Mouse (Mus musculus) heart, postnatal 10 days (tissue): ENCODE results near the gene Serpina7. TPM values are rescaled to one million over a fixed set of nuclear protein-coding genes. Genes with fewer than 3 reads are reported as not detected.
A peak's percentile ranks its signal among the peaks of the same experiment; 100 is the strongest.

Experiments used
- DNase-seq, 2 experiments: peaks; one replicate each; pipeline ENCODE4 v3.0.0; 2021
- intact Hi-C: fragments of 180-260 bp; cut with DNase I; formaldehyde crosslinking; loops from one replicate; pipeline ENCODE4 v1.15.1; 2025
- total RNA-seq, 2 experiments: library from RNA; stranded (reverse); gene quantifications; 2 replicates each; pipeline ENCODE4 v1.2.3; 2021

The Serpina7 gene
- total RNA-seq = not detected

DNA sequence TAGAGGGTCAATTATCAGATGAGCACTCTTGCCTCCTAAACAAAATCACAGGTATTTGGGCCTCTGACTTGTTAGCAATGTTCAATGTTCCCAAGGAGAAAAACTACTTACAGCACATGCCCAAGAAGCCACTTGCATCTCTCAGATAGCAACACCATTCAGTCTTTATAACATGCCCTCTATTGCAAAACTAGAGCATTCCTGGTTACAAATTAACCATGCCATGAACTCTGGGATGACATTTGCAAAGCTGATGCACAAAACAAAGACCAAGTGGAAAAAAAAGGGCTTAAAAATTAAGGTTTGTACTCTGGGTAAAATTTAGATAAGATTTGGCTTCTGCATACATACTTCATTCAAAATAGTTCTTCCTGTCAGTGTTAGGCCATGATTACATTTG, at the start of gene Serpina7:
TSS of gene Serpina7 (minus strand) at position 160 of the 400 bp plus-strand sequence.
- intact Hi-C loops = no loop called here
- DNase-seq = no peak

DNA sequence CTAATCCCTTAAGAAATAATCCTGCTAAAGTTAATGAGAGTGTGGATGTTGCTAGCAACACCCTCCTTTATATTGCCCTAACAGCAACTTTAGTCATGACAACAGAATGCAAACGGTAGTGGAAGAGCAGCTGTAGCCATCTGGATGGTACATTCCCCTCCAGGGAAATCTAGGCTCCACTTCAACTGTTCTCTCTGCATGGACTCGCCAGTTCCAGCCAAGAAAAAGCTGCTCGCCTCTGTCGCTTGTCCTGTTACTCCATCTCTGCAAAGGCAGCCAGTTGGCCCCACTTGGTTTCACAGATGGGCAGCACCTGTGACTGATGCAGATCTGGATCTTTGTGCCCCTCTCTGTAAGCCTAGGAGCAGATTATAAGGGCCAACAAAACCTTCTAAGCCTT, 49.0 kb upstream of the Serpina7 start:
- intact Hi-C loops = no loop called here
- DNase-seq = peak; percentile 16 to 18

DNA sequence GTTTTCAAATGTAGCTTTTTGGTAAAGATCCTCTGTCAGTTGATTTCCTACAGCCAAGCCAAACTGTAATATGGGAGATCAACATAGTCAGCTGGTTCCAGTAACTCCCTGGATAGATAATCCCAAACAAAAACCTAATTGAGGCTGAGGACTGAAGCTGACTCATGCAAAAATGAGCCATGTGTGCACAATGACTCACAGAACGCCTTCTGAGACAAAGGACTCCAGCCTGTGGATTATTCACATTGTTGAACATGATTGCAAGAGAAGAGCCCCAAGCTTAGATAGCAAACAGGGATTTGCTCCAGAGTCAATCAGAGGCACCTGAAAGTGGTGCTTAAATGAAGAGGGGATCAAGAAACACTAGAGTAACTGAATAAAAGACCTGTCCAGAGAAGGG, 12.2 kb upstream of the Serpina7 start:
- no peak for DNase-seq
- intact Hi-C loops = no loop called here

DNA sequence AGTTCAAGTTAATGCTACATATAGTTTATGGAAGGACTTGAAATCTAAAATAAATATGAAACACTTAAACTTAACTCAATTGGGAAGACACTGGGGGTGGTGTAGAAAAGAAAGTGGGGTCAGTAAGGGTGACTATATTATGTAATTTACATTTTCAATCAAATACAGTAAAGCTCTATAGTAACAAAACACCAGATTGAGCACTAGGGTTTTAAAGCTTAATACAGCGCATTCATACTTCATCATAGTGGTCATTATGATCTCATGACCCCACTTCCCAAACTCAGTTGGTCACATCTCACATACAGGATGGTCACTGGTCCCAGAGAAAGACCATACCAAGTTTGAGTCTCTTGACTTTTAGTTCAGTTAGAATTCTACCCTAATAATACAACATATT, 907 bp upstream of the Serpina7 start, which contains the start of gene 4930513O06Rik:
TSS of gene 4930513O06Rik (plus strand) at position 301 of the 400 bp plus-strand sequence.
- intact Hi-C loops = no loop called here
- no peak for DNase-seq

DNA sequence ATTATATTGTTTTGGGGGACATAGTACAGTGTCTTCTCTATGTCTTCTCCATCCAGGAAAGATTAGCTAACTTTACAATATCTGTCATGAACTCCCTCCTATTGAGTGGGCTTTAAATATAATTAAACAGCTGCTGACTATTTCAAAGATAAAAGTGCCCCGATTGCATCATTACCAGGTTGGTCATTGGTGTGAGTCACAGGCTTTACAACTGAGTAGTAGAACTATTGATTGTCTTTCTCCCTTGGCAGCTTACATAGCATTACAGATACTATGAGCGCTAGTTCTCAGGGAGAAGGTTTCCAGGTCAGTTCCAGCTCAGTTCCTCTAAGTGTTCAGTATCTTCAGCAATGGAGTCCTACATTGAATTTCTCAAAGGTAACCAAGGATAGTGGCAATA, 6.5 kb downstream of the Serpina7 start:
- DNase-seq = no peak
- intact Hi-C loops = no loop called here

DNA sequence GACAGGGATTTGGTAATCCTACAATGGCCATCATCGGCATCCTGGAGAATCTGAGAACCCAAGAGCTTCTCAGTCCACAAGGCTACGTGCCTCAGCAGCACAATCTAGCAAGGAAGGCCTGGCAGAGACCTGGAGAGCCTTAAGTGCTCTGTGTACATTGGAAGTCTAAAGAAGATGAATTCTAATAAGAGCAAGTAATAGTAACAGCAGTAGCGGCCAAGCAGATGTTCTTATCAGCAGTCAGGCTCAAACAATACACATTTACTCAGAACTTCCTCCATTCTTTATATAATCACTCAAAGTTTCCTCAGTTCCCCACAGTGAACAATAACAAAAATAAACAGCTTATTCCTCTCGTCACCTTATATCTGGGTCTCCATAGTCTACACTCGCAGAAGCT, 21.0 kb downstream of the Serpina7 start:
- DNase-seq = no peak
- intact Hi-C loops = no loop called here

DNA sequence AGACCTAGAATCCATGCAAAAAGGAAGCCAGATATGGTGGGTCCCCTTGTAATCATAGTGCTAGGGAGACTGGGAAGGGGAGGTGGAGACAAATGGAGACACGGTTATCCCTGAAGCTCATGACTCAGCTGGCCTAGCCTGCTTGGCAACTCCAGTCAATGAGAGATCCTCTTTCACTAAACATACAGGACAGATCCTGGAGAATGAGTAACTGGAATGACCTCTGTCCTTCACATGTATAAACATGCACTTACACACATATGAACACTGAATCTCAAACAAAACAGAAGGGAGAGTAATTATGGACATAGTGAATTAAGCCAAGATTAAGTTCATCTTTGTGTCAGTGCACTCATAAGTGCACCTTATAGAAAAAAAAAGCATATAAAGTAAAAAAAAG, 31.9 kb downstream of the Serpina7 start:
- intact Hi-C loops = no loop called here
- no peak for DNase-seq

DNA sequence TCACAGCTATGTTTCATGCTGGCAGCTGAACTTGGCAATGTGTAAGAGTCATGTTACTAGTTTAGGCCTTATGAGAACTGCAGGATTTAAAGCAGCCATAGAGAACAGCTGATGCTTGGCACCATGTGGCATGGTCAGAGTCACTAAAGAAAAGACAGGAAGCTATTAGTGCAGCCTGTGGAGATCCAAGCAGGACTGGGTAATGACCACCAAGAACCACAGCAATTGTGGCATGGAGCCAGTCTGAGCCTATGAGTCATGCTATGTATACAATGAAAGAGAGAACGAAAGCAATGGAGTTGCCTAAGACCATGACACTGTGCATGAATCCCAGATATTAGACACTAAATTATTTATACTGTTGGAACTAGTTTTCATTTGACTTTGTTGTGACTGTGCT, 33.1 kb downstream of the Serpina7 start:
- DNase-seq = no peak
- intact Hi-C loops = no loop called here

DNA sequence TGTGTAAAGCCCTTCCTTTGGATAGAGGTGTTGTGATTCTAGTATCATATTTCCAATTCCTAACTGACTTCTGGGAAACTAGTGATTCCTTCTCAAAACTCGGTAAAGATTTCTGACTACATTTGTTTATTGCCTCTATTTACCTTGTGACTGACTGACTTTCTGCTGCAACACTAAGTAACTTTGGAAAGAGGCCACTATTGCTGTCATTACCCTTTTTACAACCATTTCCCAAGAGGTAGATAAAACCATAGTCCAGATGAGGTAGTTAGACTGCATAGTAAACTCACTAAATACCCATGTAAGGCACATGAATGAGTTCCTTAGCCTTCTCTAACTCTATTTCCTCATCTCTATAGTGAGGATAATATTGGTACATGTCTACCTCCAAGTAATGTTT, 43.9 kb downstream of the Serpina7 start:
- no peak for DNase-seq
- intact Hi-C loops = no loop called here

DNA sequence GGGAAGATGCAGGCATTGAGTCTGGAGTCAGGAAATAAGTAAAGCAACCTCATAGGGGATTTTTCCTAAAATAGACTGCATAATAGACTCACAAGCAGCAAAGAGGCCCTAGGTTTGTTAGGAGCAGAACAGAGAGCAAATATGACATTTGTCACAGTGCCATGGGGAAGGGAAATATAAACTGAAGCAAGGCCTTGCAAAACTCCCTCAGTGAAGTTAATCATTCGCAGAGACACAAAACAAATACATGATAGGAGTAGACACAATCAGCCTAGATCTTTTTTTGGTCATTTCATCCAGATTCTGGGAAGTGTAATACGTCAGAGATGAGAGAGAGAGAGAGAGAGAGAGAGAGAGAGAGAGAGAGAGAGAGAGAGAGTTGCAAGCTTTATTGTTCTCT, 45.7 kb downstream of the Serpina7 start:
- intact Hi-C loops = no loop called here
- no peak for DNase-seq

DNA sequence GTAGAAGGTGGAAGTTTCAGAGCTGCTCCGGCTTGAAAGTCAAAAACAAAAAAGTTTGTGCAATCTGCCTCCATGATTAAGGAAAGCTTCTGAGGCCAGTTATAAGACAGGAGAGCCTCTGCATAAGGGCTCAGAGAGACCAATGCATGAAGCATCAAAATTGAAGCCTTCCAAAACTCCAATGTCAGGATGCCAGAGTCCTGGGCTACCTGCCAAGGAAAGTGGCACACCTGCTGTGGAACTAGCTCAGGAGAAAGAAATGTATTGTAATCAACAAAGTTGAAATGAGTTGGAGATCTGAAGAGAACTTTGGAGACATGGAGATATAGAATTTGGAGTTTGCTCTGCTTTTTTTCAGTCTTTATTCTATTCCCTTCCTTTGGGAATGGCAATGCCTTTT, 47.4 kb downstream of the Serpina7 start:
- intact Hi-C loops = no loop called here
- DNase-seq = no peak

Other genes with a start within 250 kb of the Serpina7 start
- 10 to 100 TPM; 21.3 to 23.2 TPM for gene Nrk, start 170.8 kb downstream of the Serpina7 start, total RNA-seq
- not detected for gene 4930513O06Rik, start 1.0 kb upstream of the Serpina7 start, total RNA-seq
- not detected for gene 4933428M09Rik, start 94.0 kb upstream of the Serpina7 start, total RNA-seq
- 1 to 10 TPM; 3.9 to 7.6 TPM for gene Mum1l1, start 124.8 kb upstream of the Serpina7 start, total RNA-seq
- not detected for gene Trap1a, start 248.4 kb upstream of the Serpina7 start, total RNA-seq